Mouse (Mus musculus) spleen, adult 2 months (tissue): ENCODE results near the gene Tbc1d17.

Experiments used
- CTCF ChIP-seq: fragments of 200-500 bp; IDR thresholded peaks from 2 replicates; pipeline ENCODE4 v1.5.1; 2011; ENCODE audit warnings: mild to moderate bottlenecking, inconsistent platforms; ENCODE audit not compliant: insufficient read depth, insufficient read length, insufficient replicate concordance; ENCODE audit errors: extremely low read depth
- POLR2A ChIP-seq: fragments of 200-500 bp; IDR thresholded peaks from 2 replicates; pipeline ENCODE4 v1.6.1; 2011; ENCODE audit warnings: low read depth, low read length, inconsistent platforms

- TF ChIP-seq POLR2A (no peak), CTCF (no peak)
Observed at GRCm38 (mm10) chr7:44857905-44858304, 9.0 kb upstream of the Tbc1d17 start.
